Comparison of ENCODE assay signal across 9 mouse cellular contexts in the genomic region with DNA sequence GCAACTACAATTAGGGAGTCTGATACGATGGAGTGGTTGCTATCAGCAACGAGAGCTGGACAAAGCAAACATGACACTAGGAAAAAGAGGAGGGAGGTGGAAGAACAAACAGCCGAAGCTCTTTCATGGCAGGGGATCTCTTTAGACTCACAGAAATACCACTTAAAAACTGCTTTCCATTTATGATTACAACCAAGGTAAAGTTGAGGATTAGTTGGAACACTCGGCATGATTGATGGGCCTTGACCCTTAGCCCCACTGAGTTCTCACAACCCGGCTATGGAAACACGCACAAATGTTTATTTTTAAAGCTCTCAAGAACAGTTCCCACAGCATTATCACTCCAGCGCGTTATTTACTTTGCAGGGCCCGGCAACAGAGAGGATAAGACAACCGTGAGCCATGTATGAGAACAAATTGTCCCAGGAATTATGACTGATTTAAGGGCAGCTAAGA.
DNase-seq lines count a peak whose midpoint lies in the region; ATAC-seq lines count a peak whose summit lies in the region.
"Had no signal": no experiment of that assay in that cellular context is flagged by ENCODE, and none has a peak within 500 bp of the region (broad histone marks: within the 10 kb centered on the region; RNA-seq: fewer than 3 reads in every experiment).

No protein-coding gene starts in this region.

- H3K9ac ChIP-seq in midbrain, embryonic 11.5 days (ENCODE audit: low read length): no peak overlapping the region
- H3K9ac ChIP-seq in midbrain, embryonic 15.5 days: no peak overlapping the region
- no peak overlapping the region for H3K9ac ChIP-seq in stomach, embryonic 16.5 days (ENCODE audit: low read length)
- H3K9ac ChIP-seq: embryonic facial prominence, embryonic 15.5 days; limb, embryonic 12.5 days had no signal

- no peaks in the 10 kb centered on the region for H3K9me3 ChIP-seq in midbrain, embryonic 11.5 days (ENCODE audit: control insufficient read depth, low read length)
- H3K9me3 ChIP-seq in midbrain, embryonic 15.5 days: no peaks in the 10 kb centered on the region
- no peaks in the 10 kb centered on the region for H3K9me3 ChIP-seq in heart, embryonic 10.5 days
- no peaks in the 10 kb centered on the region for H3K9me3 ChIP-seq in stomach, embryonic 16.5 days (replicated peaks; ENCODE audit: control insufficient read depth, low read length)
- H3K9me3 ChIP-seq: embryonic facial prominence, embryonic 15.5 days; limb, embryonic 12.5 days had no signal

- 35% methylated on average over 10 of the region's 10 CpGs for WGBS in midbrain, embryonic 11.5 days
- 29% methylated on average over 10 of the region's 10 CpGs for WGBS in midbrain, embryonic 15.5 days
- 11% methylated on average over 10 of the region's 10 CpGs for WGBS in heart, embryonic 10.5 days
- 13% methylated on average over 10 of the region's 10 CpGs for WGBS in stomach, embryonic 16.5 days

- peak; percentile 87 for DNase-seq in midbrain, embryonic 11.5 days (ENCODE audit: low spot score, missing footprints)
- no peak for DNase-seq in heart, embryonic 10.5 days (ENCODE audit: low spot score)
- DNase-seq in lung, adult 18-20 months: peak; percentile 18 to 50
- no peak for DNase-seq in cerebellum, postnatal 4 days (ENCODE audit: low spot score in 2 of 2)
- DNase-seq in layer of hippocampus, adult 18-20 months (ENCODE audit: low spot score in 2 of 2): no peak

- no peaks in the 10 kb centered on the region; the same call in 1 of the 2 replicates for H3K27me3 ChIP-seq in midbrain, embryonic 11.5 days (ENCODE audit: control insufficient read depth, insufficient read depth, low read length)
- H3K27me3 ChIP-seq in midbrain, embryonic 15.5 days (replicated peaks): no peaks in the 10 kb centered on the region
- H3K27me3 ChIP-seq in heart, embryonic 10.5 days (ENCODE audit: insufficient read depth, poor library complexity, severe bottlenecking): no peaks in the 10 kb centered on the region
- no peaks in the 10 kb centered on the region for H3K27me3 ChIP-seq in stomach, embryonic 16.5 days (ENCODE audit: control insufficient read depth, insufficient read depth, low read length)
- H3K27me3 ChIP-seq: embryonic facial prominence, embryonic 15.5 days; limb, embryonic 12.5 days had no signal

- no peaks in the 10 kb centered on the region for H3K36me3 ChIP-seq in midbrain, embryonic 11.5 days (ENCODE audit: control insufficient read depth, insufficient read depth, low read length)
- H3K36me3 ChIP-seq in midbrain, embryonic 15.5 days (replicated peaks): no peaks in the 10 kb centered on the region
- H3K36me3 ChIP-seq in heart, embryonic 10.5 days: peaks cover 2% of the 10 kb centered on the region; the same call in 1 of the 2 replicates
- H3K36me3 ChIP-seq in stomach, embryonic 16.5 days (ENCODE audit: control insufficient read depth, insufficient read depth, low read length): no peaks in the 10 kb centered on the region
- H3K36me3 ChIP-seq: embryonic facial prominence, embryonic 15.5 days; limb, embryonic 12.5 days had no signal

- H3K4me3 ChIP-seq in midbrain, embryonic 11.5 days (ENCODE audit: low read depth, low read length): no peak overlapping the region
- no peak overlapping the region for H3K4me3 ChIP-seq in midbrain, embryonic 15.5 days
- H3K4me3 ChIP-seq in heart, embryonic 10.5 days: peak overlapping the region; percentile 12; the same call in 1 of the 2 replicates
- no peak overlapping the region for H3K4me3 ChIP-seq in stomach, embryonic 16.5 days (replicated peaks; ENCODE audit: low read length)
- H3K4me3 ChIP-seq: embryonic facial prominence, embryonic 15.5 days; limb, embryonic 12.5 days had no signal

- peak; percentile 85 for ATAC-seq in midbrain, embryonic 11.5 days (ENCODE audit: low FRiP score)
- ATAC-seq in midbrain, embryonic 15.5 days (replicated peaks): no peak
- ATAC-seq in stomach, embryonic 16.5 days (ENCODE audit: insufficient read depth, low FRiP score): peak; percentile 89

- peaks cover 2% of the 10 kb centered on the region; the same call in 1 of the 2 replicates for H3K4me1 ChIP-seq in midbrain, embryonic 11.5 days (ENCODE audit: control insufficient read depth, insufficient read depth, low read length)
- H3K4me1 ChIP-seq in midbrain, embryonic 15.5 days: no peaks in the 10 kb centered on the region
- peaks cover 13% of the 10 kb centered on the region; the same call in 1 of the 2 replicates for H3K4me1 ChIP-seq in heart, embryonic 10.5 days
- peaks cover 13% of the 10 kb centered on the region; the same call in 1 of the 2 replicates for H3K4me1 ChIP-seq in stomach, embryonic 16.5 days (ENCODE audit: control insufficient read depth, insufficient read depth, low read length)
- H3K4me1 ChIP-seq: embryonic facial prominence, embryonic 15.5 days; limb, embryonic 12.5 days had no signal

- no peak overlapping the region; the same call in 1 of the 2 replicates for H3K27ac ChIP-seq in midbrain, embryonic 11.5 days (ENCODE audit: low read depth, low read length)
- H3K27ac ChIP-seq in midbrain, embryonic 15.5 days: no peak overlapping the region
- H3K27ac ChIP-seq in heart, embryonic 10.5 days: peak overlapping the region; percentile 71
- peak overlapping the region; percentile 57; the same call in 1 of the 2 replicates for H3K27ac ChIP-seq in stomach, embryonic 16.5 days (ENCODE audit: low read length)
- H3K27ac ChIP-seq: embryonic facial prominence, embryonic 15.5 days; limb, embryonic 12.5 days had no signal

- no peak overlapping the region for H3K4me2 ChIP-seq in midbrain, embryonic 11.5 days
- H3K4me2 ChIP-seq in midbrain, embryonic 15.5 days: no peak overlapping the region
- 0 out of 2 replicates have a peak overlapping the region, but pooled peaks have one; percentile 22 for H3K4me2 ChIP-seq in stomach, embryonic 16.5 days (ENCODE audit: low read depth, low read length)
- H3K4me2 ChIP-seq: embryonic facial prominence, embryonic 15.5 days; limb, embryonic 12.5 days had no signal

Comparison
In these comparisons a context has a peak if more than half of its experiments do, and no peak if none do; other contexts are left out.
1. DNase-seq: peak in midbrain, embryonic 11.5 days (single experiment) and lung, adult 18-20 months (2 of 2); none in heart, embryonic 10.5 days (single experiment), cerebellum, postnatal 4 days (0 of 2) and layer of hippocampus, adult 18-20 months (0 of 2).
2. H3K27ac ChIP-seq: peak in heart, embryonic 10.5 days (single experiment) and stomach, embryonic 16.5 days (single experiment); none in midbrain, embryonic 11.5 days (single experiment) and midbrain, embryonic 15.5 days (single experiment).